Mouse (Mus musculus) limb, embryonic 13.5 days (tissue): ENCODE results near the gene Acap1. TPM values are rescaled to one million over a fixed set of nuclear protein-coding genes. Genes with fewer than 3 reads are reported as not detected.

Experiments
- ATAC-seq: fragments of 200-750 bp; cut with Nextera tagmentation; 2 replicates; pipeline ENCODE4 v1.8.0; 2017; ENCODE audit warnings: low read depth, moderate number of reproducible peaks, moderate TSS enrichment; ENCODE audit not compliant: low FRiP score
- H3K27ac ChIP-seq: fragments of 300-500 bp; sonication (generic); 2 replicates; pipeline ENCODE4 v1.5.1; 2015; ENCODE audit warnings: inconsistent platforms, mild to moderate bottlenecking, moderate library complexity
- H3K27me3 ChIP-seq: fragments of 300-500 bp; sonication (generic); 2 replicates; pipeline ENCODE4 v1.6.1; 2015; ENCODE audit warnings: mild to moderate bottlenecking, inconsistent platforms
- H3K36me3 ChIP-seq: fragments of 300-500 bp; sonication (generic); 2 replicates; pipeline ENCODE4 v1.6.1; 2015; ENCODE audit warnings: inconsistent platforms, mild to moderate bottlenecking, moderate library complexity
- H3K4me1 ChIP-seq: fragments of 300-500 bp; sonication (generic); 2 replicates; pipeline ENCODE4 v1.6.1; 2015; ENCODE audit warnings: inconsistent platforms
- H3K4me2 ChIP-seq: fragments of 300-500 bp; sonication (generic); replicated peaks from 2 replicates; pipeline ENCODE4 v1.6.1; 2015; ENCODE audit warnings: inconsistent platforms, mild to moderate bottlenecking, moderate library complexity
- H3K4me3 ChIP-seq: fragments of 300-500 bp; sonication (generic); 2 replicates; pipeline ENCODE4 v1.5.1; 2015; ENCODE audit warnings: moderate library complexity, mild to moderate bottlenecking, inconsistent platforms
- H3K9ac ChIP-seq: fragments of 300-500 bp; sonication (generic); 2 replicates; pipeline ENCODE4 v1.6.1; 2015; ENCODE audit warnings: mild to moderate bottlenecking, inconsistent platforms
- H3K9me3 ChIP-seq: fragments of 300-500 bp; sonication (generic); 2 replicates; pipeline ENCODE4 v1.6.1; 2016; ENCODE audit warnings: inconsistent platforms
- WGBS: fragments of 180-500 bp; shearing (Covaris S2); methylation state at CpG from one replicate; pipeline ENCODE4 v1.1.7; 2015; 5-methylcytosine and 5-hydroxymethylcytosine counted together
- polyA plus RNA-seq: library from polyadenylated mRNA; unstranded; fragments of >200 nt; fragmentation: Nextera tagmentation; extraction: Ambion mirVana; gene quantifications from 2 replicates; pipeline ENCODE4 v1.2.1, GENCODE M21; 2015

Acap1 gene
- polyA plus RNA-seq, 1 experiment from 2014 or later = 1.1 TPM

GRCm38 (mm10) chr11:69891482-69891881, 3.9 kb downstream of the Acap1 start:
- no peaks in the 10 kb centered on the region for H3K4me1 ChIP-seq
- H3K4me2 ChIP-seq = no peak overlapping the region
- no peaks in the 10 kb centered on the region for H3K27me3 ChIP-seq
- no peak for ATAC-seq
- H3K27ac ChIP-seq = no peak overlapping the region
- no peaks in the 10 kb centered on the region for H3K36me3 ChIP-seq
- H3K9ac ChIP-seq = no peak overlapping the region
- H3K9me3 ChIP-seq = no peaks in the 10 kb centered on the region
- H3K4me3 ChIP-seq = no peak overlapping the region
- WGBS = 69% methylated on average over 4 of the region's 4 CpGs

GRCm38 (mm10) chr11:69886907-69887635, 8.3 kb downstream of the Acap1 start:
- H3K4me3 ChIP-seq = no peak overlapping the region
- 0 out of 2 replicates have a peak, but pooled peaks cover 1% of the 10 kb centered on the region for H3K4me1 ChIP-seq
- H3K4me2 ChIP-seq = no peak overlapping the region
- no peaks in the 10 kb centered on the region for H3K9me3 ChIP-seq
- WGBS = 69% methylated on average over 8 of the region's 8 CpGs
- no peak overlapping the region for H3K27ac ChIP-seq
- H3K36me3 ChIP-seq = no peaks in the 10 kb centered on the region
- no peak for ATAC-seq
- H3K27me3 ChIP-seq = no peaks in the 10 kb centered on the region
- H3K9ac ChIP-seq = no peak overlapping the region

GRCm38 (mm10) chr11:69884663-69885062, 10.7 kb downstream of the Acap1 start:
- Histone ChIP-seq H3K4me1 (peaks cover 14% of the 10 kb centered on the region), H3K4me3 (no peak overlapping the region), H3K9me3 (no peaks in the 10 kb centered on the region), H3K9ac (no peak overlapping the region), H3K36me3 (no peaks in the 10 kb centered on the region), H3K27me3 (no peaks in the 10 kb centered on the region), H3K27ac (no peak overlapping the region), H3K4me2 (0 out of 2 replicates have a peak overlapping the region, but pooled peaks have one; percentile 9)
- WGBS = 81% methylated on average over 8 of the region's 8 CpGs
- ATAC-seq = no peak

- Histone ChIP-seq H3K27me3 (no peaks in the 10 kb centered on the region), H3K4me1 (peaks cover 18% of the 10 kb centered on the region), H3K4me3 (no peak overlapping the region), H3K9me3 (no peaks in the 10 kb centered on the region), H3K4me2 (no peak overlapping the region), H3K36me3 (no peaks in the 10 kb centered on the region), H3K27ac (no peak overlapping the region), H3K9ac (no peak overlapping the region; the same call in 1 of the 2 replicates)
- 76% methylated on average over 9 of the region's 9 CpGs for WGBS
- ATAC-seq = no peak
Measured at GRCm38 (mm10) chr11:69884240-69884639, 11.1 kb downstream of the Acap1 start.

- peaks cover 22% of the 10 kb centered on the region for H3K4me1 ChIP-seq
- no peaks in the 10 kb centered on the region for H3K27me3 ChIP-seq
- no peak overlapping the region for H3K4me3 ChIP-seq
- H3K27ac ChIP-seq = no peak overlapping the region
- no peak for ATAC-seq
- H3K4me2 ChIP-seq = no peak overlapping the region
- H3K36me3 ChIP-seq = no peaks in the 10 kb centered on the region
- H3K9ac ChIP-seq = no peak overlapping the region; the same call in 1 of the 2 replicates
- 81% methylated on average over 8 of the region's 8 CpGs for WGBS
- H3K9me3 ChIP-seq = no peaks in the 10 kb centered on the region
Measured at GRCm38 (mm10) chr11:69883527-69884151, 11.7 kb downstream of the Acap1 start.

- no peaks in the 10 kb centered on the region for H3K27me3 ChIP-seq
Measured at GRCm38 (mm10) chr11:69883066-69883465, 12.3 kb downstream of the Acap1 start.

GRCm38 (mm10) chr11:69881787-69882670, 13.3 kb downstream of the Acap1 start:
- H3K36me3 ChIP-seq = no peaks in the 10 kb centered on the region
- H3K9ac ChIP-seq = peak overlapping the region; percentile 77
- ATAC-seq = no peak
- H3K4me1 ChIP-seq = peaks cover 31% of the 10 kb centered on the region
- peak overlapping the region; percentile 88 for H3K4me2 ChIP-seq
- no peaks in the 10 kb centered on the region for H3K27me3 ChIP-seq
- no peaks in the 10 kb centered on the region for H3K9me3 ChIP-seq
- H3K27ac ChIP-seq = peak overlapping the region; percentile 88
- peak overlapping the region; percentile 56 for H3K4me3 ChIP-seq
- WGBS = 60% methylated on average over 21 of the region's 21 CpGs

More at GRCm38 (mm10) chr11:69883066-69883465, 12.3 kb downstream of the Acap1 start:
- H3K36me3 ChIP-seq = no peaks in the 10 kb centered on the region
- no peak overlapping the region for H3K27ac ChIP-seq
- H3K9me3 ChIP-seq = no peaks in the 10 kb centered on the region
- WGBS = 59% methylated on average over 4 of the region's 4 CpGs
- no peak overlapping the region for H3K4me2 ChIP-seq
- no peak overlapping the region for H3K9ac ChIP-seq
- peaks cover 27% of the 10 kb centered on the region for H3K4me1 ChIP-seq
- no peak for ATAC-seq
- H3K4me3 ChIP-seq = no peak overlapping the region

GRCm38 (mm10) chr11:69880853-69881603, 14.3 kb downstream of the Acap1 start, which contains the start of gene Kctd11:
TSS of gene Kctd11 (minus strand) at chr11:69881406.
- Histone ChIP-seq H3K36me3 (no peaks in the 10 kb centered on the region), H3K9me3 (no peaks in the 10 kb centered on the region), H3K9ac (peak within 1 kb of the TSS; percentile 77), H3K4me1 (peaks cover 41% of the 10 kb centered on the region), H3K27me3 (no peaks in the 10 kb centered on the region), H3K27ac (peak within 1 kb of the TSS; percentile 88), H3K4me2 (peak within 1 kb of the TSS; percentile 88), H3K4me3 (peak within 1 kb of the TSS; percentile 56)
- peak; percentile 88 for ATAC-seq
- under 1% methylated on average over 46 of the region's 46 CpGs for WGBS

- H3K27me3 ChIP-seq = no peaks in the 10 kb centered on the region
- H3K27ac ChIP-seq = peak overlapping the region; percentile 88
- H3K4me1 ChIP-seq = peaks cover 46% of the 10 kb centered on the region
- H3K9ac ChIP-seq = peak overlapping the region; percentile 77
- peak overlapping the region; percentile 88 for H3K4me2 ChIP-seq
- peak; percentile 42 for ATAC-seq
- WGBS = under 1% methylated on average over 18 of the region's 18 CpGs
- H3K9me3 ChIP-seq = no peaks in the 10 kb centered on the region
- H3K36me3 ChIP-seq = no peaks in the 10 kb centered on the region
- peak overlapping the region; percentile 56 for H3K4me3 ChIP-seq
Measured at GRCm38 (mm10) chr11:69880506-69880852, 14.9 kb downstream of the Acap1 start.

- Histone ChIP-seq H3K27ac (no peak overlapping the region), H3K4me2 (peak overlapping the region; percentile 88), H3K36me3 (no peaks in the 10 kb centered on the region), H3K9ac (peak overlapping the region; percentile 77), H3K4me1 (peaks cover 46% of the 10 kb centered on the region), H3K4me3 (peak overlapping the region; percentile 56), H3K27me3 (no peaks in the 10 kb centered on the region), H3K9me3 (no peaks in the 10 kb centered on the region)
- WGBS = 48% methylated on average over 15 of the region's 15 CpGs
- no peak for ATAC-seq
Measured at GRCm38 (mm10) chr11:69879711-69880110, 15.6 kb downstream of the Acap1 start.

GRCm38 (mm10) chr11:69878952-69879351, 16.4 kb downstream of the Acap1 start:
- 89% methylated on average over 6 of the region's 6 CpGs for whole genome bisulfite sequencing
- no peaks in the 10 kb centered on the region for H3K27me3 ChIP-seq
- 0 out of 2 replicates have a peak overlapping the region, but pooled peaks have one; percentile 56 for H3K4me3 ChIP-seq
- H3K9ac ChIP-seq = peak overlapping the region; percentile 77
- H3K36me3 ChIP-seq = no peaks in the 10 kb centered on the region
- peak overlapping the region; percentile 88 for H3K4me2 ChIP-seq
- no peak overlapping the region for H3K27ac ChIP-seq
- H3K9me3 ChIP-seq = no peaks in the 10 kb centered on the region
- H3K4me1 ChIP-seq = peaks cover 46% of the 10 kb centered on the region
- no peak for ATAC-seq
